Mouse (Mus musculus): Measurements from ENCODE around the gene Aaas. TPM values are rescaled to one million over a fixed set of nuclear protein-coding genes. Genes with fewer than 3 reads are reported as not detected.
"Not testable (repeated sequence)": the region's sequence is repeated elsewhere in the genome, so short reads cannot be mapped to it uniquely, and the experiment has no call there.

The Aaas gene
- total RNA-seq, 4 experiments from 2014 or later: 20.6 to 33.5 (median 24.7) TPM

GRCm38 (mm10) chr15:102356501-102357325 is 6.1 kb upstream of the Aaas start:
- no peak for DNase-seq (ENCODE audit: low spot score in 2 of 2)

GRCm38 (mm10) chr15:102355871-102356441 is 5.4 kb upstream of the Aaas start:
- DNase-seq (ENCODE audit: low spot score in 2 of 2): peak; percentile 54 to 61

GRCm38 (mm10) chr15:102355134-102355870 is 4.7 kb upstream of the Aaas start:
- peak in 1 of 2 experiments; percentile 23 for DNase-seq (ENCODE audit: low spot score in 2 of 2)

- no peak for DNase-seq (ENCODE audit: low spot score in 2 of 2)
These were observed 3.4 kb upstream of the Aaas start for GRCm38 (mm10) chr15:102353986-102354385.

GRCm38 (mm10) chr15:102352177-102352576 is 1.6 kb upstream of the Aaas start:
- no peak for DNase-seq (ENCODE audit: low spot score in 2 of 2)

GRCm38 (mm10) chr15:102350942-102351291 is 346 bp upstream of the Aaas start:
- DNase-seq (ENCODE audit: low spot score in 2 of 2): no peak

GRCm38 (mm10) chr15:102346444-102346843 is 4.1 kb downstream of the Aaas start:
- DNase-seq (ENCODE audit: low spot score in 2 of 2): no peak

- DNase-seq (ENCODE audit: low spot score in 2 of 2): no peak
These were observed 6.1 kb downstream of the Aaas start for GRCm38 (mm10) chr15:102344490-102344889.

- no peak for DNase-seq (ENCODE audit: low spot score in 2 of 2)
These were observed 9.0 kb downstream of the Aaas start for GRCm38 (mm10) chr15:102341580-102341979.

- DNase-seq (ENCODE audit: low spot score in 2 of 2): no peak
These were observed 11.0 kb downstream of the Aaas start for GRCm38 (mm10) chr15:102339612-102340011.

- DNase-seq (ENCODE audit: low spot score in 2 of 2): no peak
These were observed 13.6 kb downstream of the Aaas start for GRCm38 (mm10) chr15:102336946-102337345.

GRCm38 (mm10) chr15:102335925-102336324 is 14.6 kb downstream of the Aaas start:
- not testable (repeated sequence) for DNase-seq (ENCODE audit: low spot score in 2 of 2)

- DNase-seq (ENCODE audit: low spot score in 2 of 2): no peak
These were observed 15.3 kb downstream of the Aaas start for GRCm38 (mm10) chr15:102335254-102335653.

- DNase-seq (ENCODE audit: low spot score in 2 of 2): peak; percentile 77 to 85
These were observed 19.0 kb downstream of the Aaas start, which contains the start of gene Myg1 for GRCm38 (mm10) chr15:102331610-102332015. TSS of gene Myg1 (plus strand) at chr15:102331709.

- no peak for DNase-seq (ENCODE audit: low spot score in 2 of 2)
These were observed 23.7 kb downstream of the Aaas start for GRCm38 (mm10) chr15:102326892-102327291.

- peak; percentile 70 to 86 for DNase-seq (ENCODE audit: low spot score in 2 of 2)
These were observed 24.5 kb downstream of the Aaas start, which contains the start of gene Pfdn5 for GRCm38 (mm10) chr15:102326022-102326576. TSS of gene Pfdn5 (plus strand) at chr15:102326116.

- no peak for DNase-seq (ENCODE audit: low spot score in 2 of 2)
These were observed 25.7 kb downstream of the Aaas start for GRCm38 (mm10) chr15:102324654-102325473.

- peak in 1 of 2 experiments; percentile 67 for DNase-seq (ENCODE audit: low spot score in 2 of 2)
These were observed 34.3 kb downstream of the Aaas start for GRCm38 (mm10) chr15:102316263-102316662.

GRCm38 (mm10) chr15:102315292-102315691 is 35.3 kb downstream of the Aaas start:
- no peak for DNase-seq (ENCODE audit: low spot score in 2 of 2)

GRCm38 (mm10) chr15:102311489-102311888 is 39.1 kb downstream of the Aaas start:
- no peak for DNase-seq (ENCODE audit: low spot score in 2 of 2)

Measured in layer of hippocampus, adult 8-10 months (tissue).